Mouse (Mus musculus): ENCODE data around the gene Trim46.

The Trim46 gene

DNA sequence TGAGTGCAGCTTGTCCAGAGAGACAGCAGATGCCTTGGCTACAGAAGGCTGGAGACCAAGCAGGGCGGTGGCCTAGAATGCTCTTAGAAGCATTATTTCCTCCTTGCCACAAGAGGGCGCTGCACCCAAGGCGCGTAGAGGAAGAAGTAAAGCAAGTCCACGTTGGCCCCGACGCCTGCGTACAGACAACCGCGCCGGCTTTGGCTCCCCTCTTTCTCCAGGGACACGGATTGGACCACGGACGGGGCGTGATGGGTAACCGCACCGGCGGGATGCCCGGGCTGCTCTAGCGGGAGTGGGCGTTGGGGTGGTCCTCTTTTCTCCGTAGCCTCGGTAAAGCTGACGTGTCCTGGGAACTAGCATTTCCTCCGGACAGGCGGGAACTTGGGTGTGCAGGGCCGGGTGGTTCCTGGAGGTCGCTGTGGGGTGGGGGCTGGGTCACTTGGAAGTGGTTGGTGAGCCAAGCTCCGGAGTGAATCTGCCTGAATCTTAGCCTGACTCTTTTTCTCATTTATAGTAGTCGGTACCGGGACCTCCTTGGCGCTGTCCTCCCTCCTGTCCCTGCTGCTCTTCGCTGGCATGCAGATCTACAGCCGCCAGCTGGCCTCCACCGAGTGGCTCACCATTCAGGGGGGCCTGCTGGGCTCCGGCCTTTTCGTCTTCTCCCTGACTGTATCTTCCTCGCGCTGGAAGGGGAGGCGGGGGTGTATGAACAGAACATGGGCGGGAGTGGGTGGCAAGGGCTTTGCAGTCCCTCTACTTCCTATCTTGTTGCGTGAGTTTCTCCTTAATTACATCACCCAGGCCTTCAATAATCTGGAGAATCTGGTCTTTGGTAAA, at the start of gene Trim46:
Gene Trim46 (minus strand): TSS at position 49 of the 840 bp plus-strand sequence.
- peak; percentile 88 for DNase-seq (ENCODE audit: low spot score)

DNA sequence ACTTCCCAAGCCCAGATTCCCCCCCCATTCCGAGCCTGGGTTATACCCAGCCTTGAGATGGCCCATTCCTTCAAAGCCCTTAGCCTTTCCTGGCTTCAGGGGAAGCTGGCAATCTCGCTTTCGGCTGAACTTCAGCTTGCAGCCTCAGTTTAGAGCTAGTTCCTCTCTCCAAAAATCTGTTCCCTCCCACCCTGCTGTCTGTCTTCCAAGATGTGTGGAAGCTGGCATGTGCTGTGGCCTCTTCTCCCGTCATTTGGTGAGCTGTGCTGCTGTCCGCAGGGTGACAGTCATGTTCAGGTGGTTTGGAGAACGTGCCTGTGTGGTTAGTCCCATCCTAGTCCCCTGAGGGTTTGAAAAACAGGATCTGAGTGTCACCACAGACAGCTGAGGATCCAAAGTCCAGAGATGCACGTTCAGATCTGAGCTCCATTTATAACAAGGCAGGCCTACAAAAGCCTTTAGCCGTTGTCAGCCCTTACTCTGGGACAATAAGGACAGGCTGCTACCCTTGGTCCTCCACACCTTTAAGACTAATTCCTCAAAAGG, 49.6 kb upstream of the Trim46 start:
- no peak for DNase-seq (ENCODE audit: low spot score)

DNA sequence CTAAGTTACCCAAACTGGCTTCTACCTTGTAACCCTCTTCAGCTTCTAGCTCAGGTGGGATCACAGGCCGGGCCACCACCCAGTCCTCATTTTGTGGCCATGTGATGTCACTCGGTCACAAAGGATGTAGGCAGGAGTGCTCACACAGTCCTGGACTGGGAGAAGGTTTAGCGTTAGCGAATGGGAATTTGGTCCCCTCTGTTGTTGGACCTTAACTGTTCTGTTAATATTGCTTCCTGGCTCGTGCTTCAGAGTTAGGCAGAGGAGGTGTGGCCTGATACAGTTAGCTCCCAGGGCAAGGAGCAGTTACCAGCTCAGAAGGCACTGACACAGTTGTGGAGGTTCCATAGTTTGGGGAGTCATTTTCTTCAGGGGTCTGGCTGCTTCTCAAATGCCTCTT, 48.1 kb upstream of the Trim46 start:
- no peak for DNase-seq (ENCODE audit: low spot score)

DNA sequence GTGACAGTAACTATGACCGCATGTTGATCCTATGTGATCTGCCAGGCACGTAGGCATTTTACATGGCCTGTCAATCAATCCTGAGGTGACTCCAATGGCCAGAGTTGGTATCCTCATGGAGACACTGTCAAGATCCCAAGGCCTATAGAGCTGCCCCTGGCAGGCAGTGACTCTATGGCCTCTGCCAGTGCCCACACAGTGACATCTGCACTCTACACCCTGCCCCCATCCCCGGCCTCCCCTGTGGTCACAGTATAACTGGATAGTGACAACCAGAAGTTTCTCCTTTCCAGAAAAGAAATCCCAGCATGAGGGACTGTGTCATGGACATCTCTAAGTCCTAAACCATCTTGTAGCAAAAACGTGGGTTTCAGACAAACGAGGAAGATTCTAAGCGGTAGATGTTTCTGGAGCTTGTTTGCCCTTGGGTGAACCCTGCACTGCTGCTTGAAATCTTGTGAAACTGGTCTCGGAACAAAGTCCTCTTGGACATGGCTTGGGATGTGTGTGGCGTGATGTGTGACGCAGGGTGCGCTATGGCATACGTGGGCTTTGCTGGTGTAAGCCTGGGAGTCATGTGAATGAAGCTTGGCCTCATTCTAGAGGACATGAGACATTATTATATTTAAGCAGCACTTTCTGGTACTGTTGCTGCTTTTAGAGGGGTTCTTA, 47.3 kb upstream of the Trim46 start:
- no peak for DNase-seq (ENCODE audit: low spot score)

DNA sequence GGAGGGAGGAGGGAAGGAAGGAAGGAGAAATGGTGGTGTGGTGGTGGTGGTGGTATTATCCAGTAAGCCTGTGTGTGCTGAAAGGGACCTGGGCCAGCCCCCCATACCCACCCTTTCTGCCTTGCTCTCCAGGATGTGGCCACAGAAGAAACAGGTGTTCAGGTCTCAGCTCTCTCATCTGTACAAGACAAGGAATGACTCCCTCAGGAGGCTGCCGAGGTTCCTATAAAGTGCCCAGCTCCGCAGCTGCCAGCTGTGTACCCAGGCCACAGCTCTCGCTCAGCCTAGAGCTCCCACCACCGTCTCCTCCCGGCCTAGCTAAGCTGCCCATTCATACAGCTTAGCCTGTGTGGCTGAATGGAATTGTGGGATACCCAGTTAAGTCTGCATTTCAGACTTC, 46.2 kb upstream of the Trim46 start:
- no peak for DNase-seq (ENCODE audit: low spot score)

DNA sequence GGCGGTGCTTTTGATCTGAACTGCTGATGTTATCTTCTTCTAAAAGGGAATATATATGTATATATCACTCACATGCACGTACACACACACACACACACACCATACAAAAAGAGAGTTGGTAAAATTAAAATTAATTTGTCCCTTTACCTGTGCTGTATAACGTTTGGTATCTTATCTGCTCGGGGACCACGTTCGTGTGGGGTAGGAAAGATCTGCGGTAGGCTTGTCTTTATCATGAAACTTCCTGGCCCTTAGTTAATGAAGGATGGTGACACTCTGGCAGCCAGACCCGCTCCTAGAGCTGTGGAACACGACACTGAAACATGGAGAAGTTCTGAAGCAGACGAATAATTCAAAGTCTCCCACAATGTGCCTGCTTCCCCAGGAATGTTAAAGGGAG, 45.8 kb upstream of the Trim46 start:
- DNase-seq (ENCODE audit: low spot score): no peak

DNA sequence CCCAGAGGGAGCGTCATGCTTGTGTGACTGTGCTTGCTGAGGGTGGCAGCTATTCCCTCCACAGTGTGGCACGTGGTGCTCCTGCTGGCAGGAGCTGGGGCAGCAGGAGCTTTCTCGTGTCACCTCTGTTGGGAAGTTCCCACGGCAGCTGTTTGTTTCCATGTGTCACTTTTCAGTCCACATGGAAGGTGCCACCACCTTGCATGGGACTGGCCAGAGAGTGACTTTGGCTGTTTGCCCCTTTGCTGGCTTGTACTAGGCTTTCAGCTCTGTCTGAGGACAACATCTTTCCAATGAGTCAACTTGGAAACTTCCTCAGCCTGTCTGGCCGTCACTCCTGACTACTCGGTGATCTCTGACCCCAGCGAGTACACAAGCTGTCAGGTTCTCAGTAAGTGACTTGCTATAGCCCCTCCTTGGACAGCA, 42.4 kb upstream of the Trim46 start:
- no peak for DNase-seq (ENCODE audit: low spot score)

DNA sequence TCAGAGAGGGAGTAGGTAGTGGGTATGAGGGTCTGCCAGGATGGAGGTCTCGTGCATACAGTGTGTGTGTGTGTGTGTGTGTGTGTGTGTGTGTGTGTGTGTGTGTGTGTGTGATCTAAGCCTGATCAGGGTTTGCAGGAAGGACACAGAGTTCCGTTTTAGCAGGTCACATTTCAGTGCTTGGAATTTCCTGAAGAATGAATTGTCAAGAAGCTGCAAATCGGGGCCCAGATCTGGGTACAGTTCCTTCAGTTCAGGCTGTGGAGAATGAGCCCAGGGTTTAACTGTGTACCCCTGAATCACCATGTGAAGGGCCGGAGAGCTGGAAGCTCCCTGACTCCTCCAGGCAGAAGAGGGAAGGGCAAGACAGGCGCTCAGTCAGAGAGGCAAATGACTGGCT, 41.2 kb upstream of the Trim46 start:
- DNase-seq (ENCODE audit: low spot score): no peak

DNA sequence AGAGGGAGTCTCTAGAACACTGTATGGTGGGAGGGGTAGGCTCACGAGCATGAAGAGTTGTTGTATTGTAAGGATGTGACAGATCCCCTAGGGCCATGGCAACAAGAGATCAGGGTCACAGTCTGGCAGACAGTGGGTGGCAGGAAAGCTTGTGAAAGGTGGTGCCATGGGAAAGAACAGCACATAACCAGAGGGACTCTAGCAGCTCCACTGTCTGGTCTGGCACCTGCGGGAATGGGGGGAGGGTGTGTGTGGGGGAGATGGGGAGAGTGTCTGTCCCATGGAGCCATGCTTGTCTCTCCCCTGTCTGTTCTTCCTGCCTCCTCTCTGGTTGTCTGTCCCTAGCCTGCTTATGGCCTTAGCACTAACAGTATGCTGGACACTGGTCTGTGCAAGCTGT, 39.4 kb upstream of the Trim46 start:
- no peak for DNase-seq (ENCODE audit: low spot score)

DNA sequence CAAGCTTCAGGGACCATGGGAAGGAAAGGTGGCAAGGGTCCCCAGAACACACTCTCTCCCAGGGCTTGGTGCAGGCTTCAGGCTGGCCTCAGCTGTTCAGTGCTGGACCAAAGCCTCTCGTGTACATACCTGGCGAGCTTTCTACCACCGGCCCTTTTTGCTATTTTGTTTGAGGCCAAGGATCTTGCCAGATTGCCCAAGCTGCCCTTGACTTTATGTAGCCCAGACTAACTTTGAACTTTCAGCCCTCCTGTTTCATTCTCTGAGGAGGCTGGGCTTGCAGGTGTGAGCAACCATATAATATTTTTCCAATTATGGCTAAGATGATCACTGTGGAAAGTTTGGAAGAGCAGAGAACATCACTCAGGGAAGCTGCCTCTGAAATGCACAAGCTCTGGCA, 38.2 kb upstream of the Trim46 start:
- DNase-seq (ENCODE audit: low spot score): no peak

DNA sequence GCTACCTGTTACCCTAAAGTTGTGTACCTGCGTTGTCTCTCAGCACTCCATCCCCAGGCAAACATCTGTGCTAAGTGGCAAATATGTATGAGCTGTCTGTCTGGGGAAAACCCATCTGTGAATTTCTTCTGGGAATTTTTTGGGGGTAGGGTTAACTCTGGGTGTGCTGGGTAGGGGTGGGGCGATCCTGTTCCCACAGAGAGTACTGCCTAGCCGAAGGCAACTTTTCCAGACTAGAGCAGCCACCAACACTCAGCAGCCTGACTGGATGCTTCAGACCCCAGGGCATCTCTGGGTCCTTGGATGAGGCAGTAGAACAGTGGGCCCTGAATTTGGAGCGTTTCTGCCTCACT, 36.2 kb upstream of the Trim46 start:
- no peak for DNase-seq (ENCODE audit: low spot score)

DNA sequence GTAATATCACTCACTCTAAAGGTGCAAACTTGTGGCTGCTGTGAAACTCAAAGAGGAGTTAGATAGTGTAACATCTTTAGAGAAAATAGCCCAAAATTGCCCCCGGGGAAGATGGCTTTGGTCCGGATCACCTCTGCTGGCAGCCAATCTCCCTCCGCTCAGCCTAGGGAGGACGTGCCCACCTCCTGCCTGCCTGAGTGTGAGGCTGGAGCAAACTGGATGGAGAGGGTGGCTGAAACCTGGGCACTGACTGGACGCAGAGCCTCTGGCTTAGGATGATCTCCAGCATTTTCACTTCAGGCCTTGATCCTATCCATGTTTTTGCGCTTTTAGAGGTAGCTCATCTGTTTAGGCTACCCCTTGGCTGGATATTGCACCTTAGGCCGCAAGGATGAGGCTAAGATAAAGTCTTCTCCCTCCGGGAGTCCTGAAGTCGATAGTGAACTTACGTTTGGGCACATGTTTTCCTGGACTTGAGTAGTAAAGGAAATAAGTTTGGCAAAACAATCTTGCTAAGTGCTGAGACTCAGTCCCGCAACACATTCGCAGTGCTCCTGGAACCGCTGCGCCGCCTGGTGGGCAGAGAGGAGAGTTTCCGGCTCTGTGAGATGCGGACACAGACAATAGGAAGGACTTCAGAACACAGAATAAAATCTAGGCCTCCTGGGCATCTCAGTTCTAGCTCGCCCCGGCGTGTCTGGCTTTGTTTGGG, 35.6 kb upstream of the Trim46 start:
- peak; percentile 64 for DNase-seq (ENCODE audit: low spot score)

DNA sequence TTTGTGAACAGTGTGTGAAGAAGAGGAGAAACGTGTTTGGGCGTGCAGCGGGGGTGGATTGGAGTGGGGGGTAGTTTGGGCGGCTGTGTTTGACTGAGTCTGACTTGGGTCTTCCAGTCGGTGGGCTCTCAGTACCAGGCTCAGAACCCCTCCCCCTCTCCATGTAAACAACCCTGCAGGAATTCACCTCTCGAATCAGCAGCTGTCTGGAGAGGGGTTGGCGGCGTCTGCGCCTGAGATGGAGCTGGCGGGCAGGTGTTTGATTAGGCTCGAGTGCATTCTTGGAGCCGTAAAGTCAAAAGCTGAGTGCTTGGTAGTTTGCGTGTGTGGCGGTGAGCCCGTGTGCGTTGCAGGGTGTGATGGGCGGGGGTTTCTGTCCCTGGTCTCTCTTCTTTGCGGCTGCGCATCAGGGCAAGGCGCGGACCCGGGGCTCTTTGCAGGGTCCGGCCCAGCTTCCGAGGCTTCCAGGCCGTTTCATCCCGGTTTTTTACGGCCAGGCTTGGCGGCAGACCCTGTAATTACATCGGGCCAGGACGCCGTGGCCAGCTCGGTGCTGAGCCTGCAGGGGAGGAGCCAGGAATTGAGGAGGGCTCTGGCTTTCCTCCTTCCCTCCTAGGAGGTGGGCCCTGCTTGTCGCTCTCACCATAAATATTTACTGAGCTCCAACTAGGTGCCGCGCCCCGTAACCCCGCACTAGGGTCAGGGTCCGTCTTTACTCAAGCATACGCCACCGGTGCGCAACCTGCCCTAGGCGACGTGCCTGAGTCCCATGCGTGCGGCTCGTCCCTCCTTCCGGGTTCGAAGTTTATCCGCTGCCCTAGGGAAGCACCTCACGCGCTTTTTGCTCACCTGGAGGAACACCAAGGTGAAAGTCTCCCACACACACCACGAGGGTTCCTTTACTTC, 34.8 kb upstream of the Trim46 start, which contains the start of gene Efna1:
Gene Efna1 (minus strand): TSS at position 537 of the 906 bp plus-strand sequence.
- DNase-seq (ENCODE audit: low spot score): no peak

DNA sequence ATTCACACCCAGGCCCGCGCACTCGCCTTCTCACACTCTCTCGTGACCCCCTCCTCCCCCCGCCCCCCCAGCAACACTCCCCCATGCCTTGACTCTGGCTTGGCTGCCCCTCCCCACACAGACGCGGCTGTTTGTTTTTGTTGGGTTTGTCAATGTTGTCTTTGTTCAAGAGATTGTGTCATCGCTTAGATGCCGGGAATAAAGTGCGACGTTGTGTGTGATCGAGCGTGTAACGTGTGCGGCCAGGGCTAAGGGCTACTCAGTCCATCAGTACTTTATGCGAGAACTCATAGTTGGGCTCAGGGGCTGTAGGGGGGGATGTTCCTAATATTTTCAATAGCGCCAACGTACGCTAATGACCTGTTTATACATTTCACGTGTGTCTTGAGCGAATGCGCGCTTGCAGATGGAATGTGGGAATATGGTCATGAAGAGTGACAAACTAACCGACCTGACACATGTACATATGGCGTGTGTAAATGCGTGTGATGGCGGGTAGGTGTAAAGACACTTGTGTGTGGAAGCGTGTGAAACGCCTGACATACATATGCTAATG, 34.0 kb upstream of the Trim46 start:
- no peak for DNase-seq (ENCODE audit: low spot score)

DNA sequence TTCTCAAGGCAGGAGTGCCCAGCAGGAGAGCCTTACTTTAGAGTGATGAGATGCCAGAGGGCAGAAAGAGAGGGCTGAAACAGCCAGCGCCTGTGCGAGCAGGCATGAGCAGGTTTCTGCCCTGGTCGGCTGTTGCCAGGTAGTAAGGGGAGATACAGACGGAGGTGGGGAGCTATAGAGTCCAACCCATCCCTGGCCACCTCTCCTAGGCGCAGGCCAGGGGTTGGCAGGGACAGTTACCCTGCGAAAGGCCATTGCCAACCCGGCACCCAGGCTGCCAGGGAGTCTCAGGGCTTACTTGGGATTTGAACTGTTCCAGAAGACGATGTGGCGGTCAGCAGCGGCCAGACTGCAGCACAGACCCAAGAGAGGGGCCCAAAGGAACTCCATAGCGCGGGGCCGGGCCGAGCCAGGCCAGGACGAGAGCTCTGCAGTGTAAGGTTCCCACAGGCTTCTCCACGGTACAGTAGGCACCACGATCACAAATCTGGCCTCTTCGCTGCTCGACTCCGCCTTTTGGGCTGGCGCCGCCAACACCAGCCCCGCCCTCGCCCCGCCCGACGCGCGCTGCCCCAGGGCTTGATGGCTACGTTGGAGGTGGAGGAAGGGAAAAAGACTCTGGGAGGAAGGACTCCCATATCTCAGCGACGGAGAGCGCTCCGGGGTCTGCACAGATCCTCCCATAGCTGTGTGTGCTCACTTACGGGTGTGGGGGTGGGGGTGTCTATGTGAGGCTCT, 33.2 kb upstream of the Trim46 start:
- no peak for DNase-seq (ENCODE audit: low spot score)

DNA sequence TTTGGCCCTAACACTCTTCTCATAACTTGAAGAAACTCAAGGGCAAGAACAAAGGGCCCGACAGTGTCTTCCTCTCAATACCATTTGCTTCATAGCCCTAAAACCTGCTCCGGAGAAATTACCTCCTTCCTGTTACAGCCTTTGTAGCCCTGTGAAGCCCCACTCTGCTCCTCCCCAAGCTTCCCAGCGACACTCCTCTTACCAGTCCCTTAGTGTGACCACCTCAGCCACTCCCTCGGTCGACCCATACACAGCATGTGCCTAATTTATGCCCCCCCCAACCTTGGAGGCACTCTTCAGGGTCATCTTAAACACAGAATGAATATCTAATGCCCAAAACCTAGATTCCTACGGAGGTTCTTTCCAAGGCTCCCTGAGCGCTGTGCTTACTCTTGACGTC, 32.5 kb upstream of the Trim46 start:
- DNase-seq (ENCODE audit: low spot score): no peak

DNA sequence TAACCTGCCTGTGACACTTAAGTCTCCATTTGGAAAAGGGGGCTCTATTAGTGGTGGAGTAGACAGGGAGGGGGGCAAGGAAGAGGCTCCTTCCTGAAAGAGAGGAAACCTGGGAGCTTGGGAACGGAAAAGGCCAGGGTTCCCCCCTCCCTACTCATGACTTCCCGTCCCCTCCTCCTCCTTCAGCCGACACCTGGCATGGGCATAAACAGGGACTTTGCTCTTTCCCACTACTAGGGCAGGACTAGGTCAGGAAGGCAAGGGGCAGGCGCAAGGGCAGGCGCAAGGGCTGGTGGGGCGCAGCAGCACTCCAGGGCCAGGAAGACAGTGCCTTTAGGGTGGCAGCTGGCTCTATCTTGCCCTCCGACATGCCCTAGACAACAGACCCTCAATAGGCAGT, 32.0 kb upstream of the Trim46 start:
- DNase-seq (ENCODE audit: low spot score): no peak

DNA sequence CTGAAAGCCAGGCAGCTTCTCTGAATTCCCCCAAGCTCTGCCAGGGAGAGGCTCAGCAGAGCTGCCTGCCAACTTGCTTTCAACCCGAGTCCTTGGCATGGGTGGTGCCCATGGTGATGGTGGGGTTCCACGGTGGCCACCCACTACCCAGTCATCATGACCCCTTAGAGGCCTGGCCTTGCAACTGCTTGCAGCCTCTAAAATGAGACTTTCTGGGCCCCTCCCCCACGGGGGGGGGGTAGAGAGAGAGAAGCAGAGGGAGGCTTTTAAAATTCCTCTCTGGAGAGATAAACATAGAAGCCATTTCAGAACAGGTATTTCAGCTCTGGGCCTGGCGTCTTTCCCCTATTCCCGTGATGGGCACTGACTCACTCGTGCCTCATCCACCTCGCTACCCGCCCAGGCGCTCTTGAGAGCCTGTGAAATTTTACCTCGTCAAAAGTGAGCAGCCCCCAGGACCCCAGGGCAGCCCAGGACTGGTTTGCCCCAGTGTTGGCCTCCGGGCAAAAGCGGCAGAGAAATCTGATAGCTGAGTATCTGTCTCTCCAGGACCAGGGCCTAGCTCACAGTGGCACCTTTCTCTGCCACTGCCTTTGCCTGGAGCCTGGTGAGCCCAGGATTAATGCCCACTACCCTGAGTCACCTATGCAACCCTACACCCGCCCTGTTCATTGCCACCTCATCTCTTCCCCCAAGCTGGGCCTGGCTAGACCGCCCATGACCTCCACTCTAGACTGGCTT, 31.3 kb upstream of the Trim46 start:
- DNase-seq (ENCODE audit: low spot score): no peak

DNA sequence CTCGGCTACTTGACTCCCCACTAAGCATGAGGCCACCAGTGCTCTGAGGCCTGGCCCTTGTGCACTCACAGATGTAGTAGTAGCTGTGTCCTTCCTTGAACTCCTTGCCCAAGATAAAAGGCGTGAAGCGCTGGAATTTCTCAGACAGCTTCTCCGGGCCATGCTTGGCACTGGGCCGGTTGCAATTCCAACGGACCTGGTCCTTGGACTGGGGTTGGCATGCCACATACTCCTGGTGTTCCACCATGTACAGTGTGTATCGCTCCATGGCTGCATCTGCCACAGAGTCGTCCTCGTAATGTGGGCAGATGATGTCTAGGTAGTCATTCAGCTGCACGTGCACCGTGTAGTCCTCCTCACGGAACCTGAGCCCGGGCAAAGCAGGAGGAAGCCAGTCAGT, 30.0 kb upstream of the Trim46 start:
- no peak for DNase-seq (ENCODE audit: low spot score)

DNA sequence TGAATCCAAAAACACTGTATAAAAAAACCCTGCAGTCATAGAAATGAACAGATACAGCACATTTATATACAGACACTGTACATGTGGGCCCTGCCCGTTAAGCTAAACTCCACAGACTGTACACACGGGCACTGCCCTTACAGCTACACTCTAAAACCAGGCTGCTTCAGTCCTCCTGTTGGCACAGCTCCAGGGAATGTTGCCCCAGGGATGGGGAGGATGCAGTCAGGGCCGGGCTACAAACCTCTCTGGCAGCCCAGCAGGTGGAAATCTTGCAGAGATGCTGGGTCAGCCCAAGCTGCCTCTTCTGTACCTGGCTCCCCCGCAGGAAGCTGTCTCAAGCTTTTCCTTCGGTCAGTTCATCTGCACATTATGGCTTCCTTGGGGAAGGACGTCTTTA, 25.7 kb upstream of the Trim46 start:
- DNase-seq (ENCODE audit: low spot score): no peak

Data from c-Kit-positive CD71-positive TER-119-positive erythroid progenitor cells, embryonic 14.5 days (primary cell).